Mouse (Mus musculus) liver, embryonic 14.5 days (tissue): ENCODE results near the gene Shc2. TPM values are rescaled to one million over a fixed set of nuclear protein-coding genes. Genes with fewer than 3 reads are reported as not detected.

Source experiments
- ATAC-seq: fragments of 200-750 bp; cut with Nextera tagmentation; 2 replicates; pipeline ENCODE4 v1.8.0; 2017; ENCODE audit warnings: moderate number of reproducible peaks, mild to moderate bottlenecking, moderate library complexity; ENCODE audit not compliant: insufficient read depth
- DNase-seq, 3 experiments: peaks; one replicate each; pipeline ENCODE4 v3.0.0-alpha.2; 2012 to 2013; ENCODE audit warnings: low read depth in 3 of 3, low spot score in 3 of 3
- H3K27ac ChIP-seq: fragments of 300-500 bp; sonication (generic); 2 replicates; pipeline ENCODE4 v1.5.1; 2014; ENCODE audit warnings: moderate library complexity, mild to moderate bottlenecking, control low read depth, inconsistent platforms
- H3K27me3 ChIP-seq: fragments of 300-500 bp; sonication (generic); 2 replicates; pipeline ENCODE4 v1.6.1; 2014; ENCODE audit warnings: mild to moderate bottlenecking, low read length, moderate library complexity; ENCODE audit not compliant: control insufficient read depth, insufficient read depth
- H3K36me3 ChIP-seq: fragments of 300-500 bp; sonication (generic); replicated peaks from 2 replicates; pipeline ENCODE4 v1.6.1; 2014; ENCODE audit warnings: low read depth; ENCODE audit not compliant: control insufficient read depth, insufficient read depth
- H3K4me1 ChIP-seq, 2 experiments: fragments of 200-500 bp in 1 of 2; fragments of 300-500 bp in 1 of 2; sonication (generic) in 1 of 2; replicated peaks; 2 replicates each; pipeline ENCODE4 v1.6.1; 2012 to 2014; ENCODE audit warnings: antibody characterized with exemption in 1 of 2, inconsistent platforms in 1 of 2, low read length in 1 of 2; ENCODE audit not compliant: control insufficient read depth in 2 of 2, insufficient read depth in 2 of 2
- H3K4me2 ChIP-seq: fragments of 300-500 bp; sonication (generic); 2 replicates; pipeline ENCODE4 v1.6.1; 2014; ENCODE audit warnings: low read depth, mild to moderate bottlenecking, control low read depth, moderate library complexity
- H3K4me3 ChIP-seq, 2 experiments: fragments of 200-500 bp in 1 of 2; fragments of 300-500 bp in 1 of 2; sonication (generic) in 1 of 2; 2 replicates each; pipeline ENCODE4 v1.5.1; 2012 to 2014; ENCODE audit warnings: low read depth in 2 of 2, low read length in 2 of 2, mild to moderate bottlenecking in 2 of 2, control low read depth in 1 of 2, inconsistent platforms in 1 of 2, moderate library complexity in 1 of 2; ENCODE audit not compliant: insufficient read depth in 1 of 2
- H3K9ac ChIP-seq: fragments of 300-500 bp; sonication (generic); replicated peaks from 2 replicates; pipeline ENCODE4 v1.6.1; 2014; ENCODE audit warnings: mild to moderate bottlenecking, control low read depth, moderate library complexity
- H3K9me3 ChIP-seq: fragments of 300-500 bp; sonication (generic); 2 replicates; pipeline ENCODE4 v1.6.1; 2016; ENCODE audit warnings: low read length, mixed read lengths; ENCODE audit not compliant: control insufficient read depth
- CTCF ChIP-seq: IDR thresholded peaks from 2 replicates; pipeline ENCODE4 v1.5.1; 2016; ENCODE audit warnings: antibody characterized with exemption, low read depth, control low read depth
- EP300 ChIP-seq: IDR thresholded peaks from 2 replicates; pipeline ENCODE4 v1.6.1; 2016; ENCODE audit warnings: antibody characterized with exemption, low read depth
- WGBS: fragments of 180-500 bp; shearing (Covaris S2); extraction: QIAGEN DNeasy Blood & Tissue Kit; methylation state at CpG from one replicate; pipeline ENCODE4 v1.1.7; 2014; ENCODE audit not compliant: insufficient replicate concordance; 5-methylcytosine and 5-hydroxymethylcytosine counted together
- polyA plus RNA-seq, 2 experiments: library from polyadenylated mRNA; depleted of rRNA in 1 of 2; stranded (reverse) in 1 of 2; unstranded in 1 of 2; fragments of >200 nt; fragmentation: Nextera tagmentation in 1 of 2; extraction: Ambion mirVana in 1 of 2; gene quantifications; 2 replicates each; pipeline versions ENCODE4 v1.2.1 to v1.2.3; 2012 to 2014

Gene Shc2
- polyA plus RNA-seq, 2 experiments, result 0.05 to 0.17 TPM

GRCm38 (mm10) chr10:79631432-79631831 lies 6.3 kb downstream of the Shc2 start:
- 65% methylated on average over 4 of the region's 4 CpGs for WGBS
- H3K27ac ChIP-seq, result no peak overlapping the region
- no peak for ATAC-seq

GRCm38 (mm10) chr10:79628377-79628776 lies 9.3 kb downstream of the Shc2 start:
- Histone ChIP-seq H3K4me3 (no peak overlapping the region), H3K27me3 (no peaks in the 10 kb centered on the region), H3K27ac (no peak overlapping the region), H3K9ac (no peak overlapping the region), H3K4me1 (no peaks in the 10 kb centered on the region), H3K4me2 (no peak overlapping the region), H3K9me3 (no peaks in the 10 kb centered on the region), H3K36me3 (no peaks in the 10 kb centered on the region)
- WGBS, result 53% methylated on average over 5 of the region's 5 CpGs
- DNase-seq (no peak), ATAC-seq (no peak)
- TF ChIP-seq EP300 (no peak), CTCF (no peak)

More at GRCm38 (mm10) chr10:79631432-79631831, 6.3 kb downstream of the Shc2 start:
- H3K4me2 ChIP-seq, result no peak overlapping the region
- H3K4me3 ChIP-seq, result no peak overlapping the region
- no peak for DNase-seq
- no peaks in the 10 kb centered on the region for H3K36me3 ChIP-seq
- H3K27me3 ChIP-seq, result peaks cover 2% of the 10 kb centered on the region
- H3K9ac ChIP-seq, result no peak overlapping the region
- no peaks in the 10 kb centered on the region for H3K9me3 ChIP-seq
- TF ChIP-seq CTCF (no peak), EP300 (no peak)
- H3K4me1 ChIP-seq, result no peaks in the 10 kb centered on the region

- Histone ChIP-seq H3K27ac (no peak overlapping the region), H3K9ac (no peak overlapping the region), H3K9me3 (no peaks in the 10 kb centered on the region), H3K27me3 (no peaks in the 10 kb centered on the region), H3K4me3 (no peak overlapping the region), H3K4me1 (no peaks in the 10 kb centered on the region), H3K36me3 (no peaks in the 10 kb centered on the region), H3K4me2 (no peak overlapping the region)
- ATAC-seq (no peak), DNase-seq (no peak)
- TF ChIP-seq EP300 (no peak), CTCF (no peak)
- 65% methylated on average over 10 of the region's 10 CpGs for WGBS
These were observed 11.6 kb downstream of the Shc2 start for GRCm38 (mm10) chr10:79626156-79626555.

DNA sequence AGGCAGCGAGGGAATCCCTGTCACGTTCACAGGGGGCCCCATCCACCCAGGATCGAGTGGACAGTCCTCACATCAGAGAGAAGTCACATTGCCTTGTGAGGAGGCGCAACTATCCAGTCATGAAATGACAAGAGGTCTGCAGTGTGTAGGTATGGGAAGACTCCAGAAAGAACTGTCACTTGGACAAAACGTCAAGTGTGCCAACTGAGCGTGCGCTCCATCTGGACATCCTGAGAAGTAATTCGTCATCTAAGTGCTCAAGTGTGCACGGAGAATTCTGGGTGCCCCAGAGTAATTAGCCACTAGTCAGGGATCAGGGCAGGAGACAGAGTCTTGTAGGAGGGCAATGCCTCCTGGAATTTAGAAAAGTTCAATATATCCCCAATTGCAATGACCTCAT lies 12.3 kb downstream of the Shc2 start:
- ATAC-seq (no peak), DNase-seq (no peak)
- no peak overlapping the region for H3K27ac ChIP-seq
- no peaks in the 10 kb centered on the region for H3K9me3 ChIP-seq
- H3K4me2 ChIP-seq, result no peak overlapping the region
- no peak for TF ChIP-seq EP300
- no peaks in the 10 kb centered on the region for H3K27me3 ChIP-seq
- H3K4me1 ChIP-seq, result no peaks in the 10 kb centered on the region
- H3K9ac ChIP-seq, result no peak overlapping the region
- H3K36me3 ChIP-seq, result no peaks in the 10 kb centered on the region
- 61% methylated on average over 9 of the region's 9 CpGs for WGBS
- no peak overlapping the region for H3K4me3 ChIP-seq

DNA sequence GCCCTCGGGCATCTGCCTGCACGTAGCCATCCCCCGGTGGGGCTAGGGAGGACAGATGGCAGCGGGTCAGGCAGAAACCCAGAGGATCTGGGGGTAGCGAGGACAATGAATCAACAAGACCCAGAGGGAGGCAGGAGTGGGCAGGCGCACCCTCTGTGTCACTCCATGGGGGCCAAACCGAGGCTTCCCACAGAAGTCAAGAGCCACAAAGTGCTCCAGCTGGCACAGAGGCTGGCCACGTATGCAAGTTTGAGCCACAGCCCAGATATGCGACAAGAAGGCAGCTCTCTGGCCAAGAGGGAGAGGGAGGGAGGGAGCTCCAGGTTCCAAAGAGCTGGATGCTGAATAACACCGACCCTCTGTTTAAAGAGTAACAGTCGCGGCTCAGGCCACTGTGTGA lies 13.8 kb downstream of the Shc2 start:
- TF ChIP-seq CTCF (no peak), EP300 (no peak)
- WGBS, result 59% methylated on average over 12 of the region's 12 CpGs
- Histone ChIP-seq H3K27me3 (no peaks in the 10 kb centered on the region), H3K27ac (no peak overlapping the region), H3K4me1 (no peaks in the 10 kb centered on the region), H3K4me2 (no peak overlapping the region), H3K9ac (no peak overlapping the region), H3K9me3 (no peaks in the 10 kb centered on the region), H3K4me3 (no peak overlapping the region), H3K36me3 (no peaks in the 10 kb centered on the region)
- DNase-seq, result no peak
- no peak for ATAC-seq
